Mouse (Mus musculus): Measurements from ENCODE around the gene Plpp1. TPM values are rescaled to one million over a fixed set of nuclear protein-coding genes. Genes with fewer than 3 reads are reported as not detected.

Gene Plpp1
- polyA plus RNA-seq, 1 experiment from 2014 or later, result 61.9 TPM

DNA sequence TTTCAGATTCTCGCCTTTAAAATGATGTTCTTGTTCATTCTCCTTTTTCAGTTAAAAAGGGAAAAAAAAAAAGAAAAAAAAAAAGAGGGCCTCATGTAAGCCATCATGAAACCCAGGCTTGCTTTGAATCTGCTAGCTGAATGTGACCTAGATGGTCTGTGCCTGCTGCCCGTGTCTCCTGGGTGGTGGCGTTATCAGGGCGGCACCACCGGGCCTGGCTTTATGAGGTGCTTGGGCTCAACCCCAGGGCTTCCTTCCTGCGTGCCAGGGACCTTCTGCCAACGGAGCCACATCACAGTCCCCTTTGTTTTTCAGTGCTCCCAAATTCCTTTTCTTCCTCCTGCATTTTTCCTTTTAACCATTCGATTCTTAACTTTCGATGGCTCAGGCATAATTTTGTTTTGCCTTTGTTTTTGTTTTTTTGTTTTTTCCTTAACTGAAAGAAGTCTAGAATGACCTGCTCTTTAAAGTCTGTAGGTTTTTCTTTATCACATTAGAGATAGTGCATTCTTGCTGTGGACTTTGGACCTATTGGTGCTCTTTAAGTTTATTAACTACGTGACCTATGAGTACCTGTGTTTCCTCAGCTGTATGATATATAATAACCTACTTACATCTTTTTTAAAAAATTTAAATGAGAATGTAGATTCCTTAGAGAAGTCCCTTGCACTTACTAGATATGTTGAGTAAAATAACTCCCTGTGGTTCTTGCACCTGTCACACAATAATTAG is 7.5 kb downstream of the Plpp1 start:
- Histone ChIP-seq H3K9me3 (ENCODE audit: control insufficient read depth, low read length) (no peaks in the 10 kb centered on the region), H3K4me3 (ENCODE audit: low read length) (no peak overlapping the region), H3K27me3 (ENCODE audit: control insufficient read depth, insufficient read depth, low read length) (no peaks in the 10 kb centered on the region), H3K36me3 (ENCODE audit: control insufficient read depth, insufficient read depth, low read length) (peaks cover 15% of the 10 kb centered on the region; the same call in 1 of the 2 replicates), H3K27ac (ENCODE audit: low read depth, low read length) (no peak overlapping the region), H3K9ac (ENCODE audit: low read depth, low read length) (no peak overlapping the region), H3K4me2 (replicated peaks; ENCODE audit: low read depth, low read length) (no peak overlapping the region), H3K4me1 (ENCODE audit: control insufficient read depth, insufficient read depth, low read length) (peaks cover 11% of the 10 kb centered on the region)
- ATAC-seq (ENCODE audit: low FRiP score, low TSS enrichment), result no peak
- WGBS, result 87% methylated on average over 10 of the region's 10 CpGs

GRCm38 (mm10) chr13:112809504-112810247 is 9.1 kb downstream of the Plpp1 start:
- Histone ChIP-seq H3K4me1 (ENCODE audit: control insufficient read depth, insufficient read depth, low read length) (peaks cover 11% of the 10 kb centered on the region), H3K4me2 (replicated peaks; ENCODE audit: low read depth, low read length) (no peak overlapping the region), H3K9me3 (ENCODE audit: control insufficient read depth, low read length) (no peaks in the 10 kb centered on the region), H3K27me3 (ENCODE audit: control insufficient read depth, insufficient read depth, low read length) (no peaks in the 10 kb centered on the region), H3K27ac (ENCODE audit: low read depth, low read length) (no peak overlapping the region), H3K4me3 (ENCODE audit: low read length) (no peak overlapping the region), H3K9ac (ENCODE audit: low read depth, low read length) (no peak overlapping the region), H3K36me3 (ENCODE audit: control insufficient read depth, insufficient read depth, low read length) (peaks cover 15% of the 10 kb centered on the region; the same call in 1 of the 2 replicates)
- WGBS, result 66% methylated on average over 7 of the region's 7 CpGs
- no peak for ATAC-seq (ENCODE audit: low FRiP score, low TSS enrichment)

- WGBS, result 47% methylated on average over 4 of the region's 4 CpGs
- peak; percentile 64 for ATAC-seq (ENCODE audit: low FRiP score, low TSS enrichment)
Measured at GRCm38 (mm10) chr13:112810248-112810645, 9.7 kb downstream of the Plpp1 start.

DNA sequence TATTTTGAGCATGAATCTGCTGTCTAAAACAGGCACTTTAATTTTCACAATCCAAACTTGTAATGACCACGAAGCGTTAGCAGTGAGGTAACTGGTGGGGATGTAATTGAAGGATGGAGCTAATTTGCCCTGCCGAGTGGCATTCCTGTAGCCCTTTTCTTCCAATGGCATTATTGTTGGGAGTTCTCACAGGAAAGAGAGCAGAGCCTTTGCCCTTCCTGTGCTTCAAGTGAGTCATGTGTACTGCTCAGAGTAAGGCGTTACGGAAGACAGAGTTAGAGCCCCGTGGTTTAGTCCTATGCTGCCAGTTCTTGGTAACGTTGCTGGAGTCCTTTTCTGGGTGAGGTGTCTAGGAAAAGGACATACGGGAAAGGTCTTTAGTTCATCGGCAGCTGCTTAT is 10.2 kb downstream of the Plpp1 start:
- Histone ChIP-seq H3K4me2 (replicated peaks; ENCODE audit: low read depth, low read length) (no peak overlapping the region), H3K36me3 (ENCODE audit: control insufficient read depth, insufficient read depth, low read length) (peaks cover 9% of the 10 kb centered on the region; the same call in 1 of the 2 replicates), H3K4me3 (ENCODE audit: low read length) (no peak overlapping the region), H3K27me3 (ENCODE audit: control insufficient read depth, insufficient read depth, low read length) (no peaks in the 10 kb centered on the region), H3K9ac (ENCODE audit: low read depth, low read length) (no peak overlapping the region), H3K27ac (ENCODE audit: low read depth, low read length) (no peak overlapping the region), H3K4me1 (ENCODE audit: control insufficient read depth, insufficient read depth, low read length) (peaks cover 11% of the 10 kb centered on the region), H3K9me3 (ENCODE audit: control insufficient read depth, low read length) (no peaks in the 10 kb centered on the region)
- ATAC-seq (ENCODE audit: low FRiP score, low TSS enrichment), result no peak
- WGBS, result 46% methylated on average over 9 of the region's 9 CpGs

More at GRCm38 (mm10) chr13:112810248-112810645, 9.7 kb downstream of the Plpp1 start:
- H3K4me1 ChIP-seq (ENCODE audit: control insufficient read depth, insufficient read depth, low read length), result peaks cover 11% of the 10 kb centered on the region
- no peak overlapping the region for H3K4me3 ChIP-seq (ENCODE audit: low read length)
- no peak overlapping the region for H3K9ac ChIP-seq (ENCODE audit: low read depth, low read length)
- H3K27me3 ChIP-seq (ENCODE audit: control insufficient read depth, insufficient read depth, low read length), result no peaks in the 10 kb centered on the region
- H3K9me3 ChIP-seq (ENCODE audit: control insufficient read depth, low read length), result no peaks in the 10 kb centered on the region
- no peak overlapping the region for H3K27ac ChIP-seq (ENCODE audit: low read depth, low read length)
- H3K4me2 ChIP-seq (replicated peaks; ENCODE audit: low read depth, low read length), result no peak overlapping the region
- peaks cover 14% of the 10 kb centered on the region; the same call in 1 of the 2 replicates for H3K36me3 ChIP-seq (ENCODE audit: control insufficient read depth, insufficient read depth, low read length)

- no peaks in the 10 kb centered on the region for H3K27me3 ChIP-seq (ENCODE audit: control insufficient read depth, insufficient read depth, low read length)
- ATAC-seq (ENCODE audit: low FRiP score, low TSS enrichment), result no peak
- no peak overlapping the region for H3K27ac ChIP-seq (ENCODE audit: low read depth, low read length)
- H3K4me3 ChIP-seq (ENCODE audit: low read length), result no peak overlapping the region
- H3K4me2 ChIP-seq (replicated peaks; ENCODE audit: low read depth, low read length), result no peak overlapping the region
- WGBS, result 86% methylated on average over 8 of the region's 8 CpGs
- H3K9me3 ChIP-seq (ENCODE audit: control insufficient read depth, low read length), result no peaks in the 10 kb centered on the region
- H3K4me1 ChIP-seq (ENCODE audit: control insufficient read depth, insufficient read depth, low read length), result peaks cover 11% of the 10 kb centered on the region
- no peak overlapping the region for H3K9ac ChIP-seq (ENCODE audit: low read depth, low read length)
- no peaks in the 10 kb centered on the region; the same call in 1 of the 2 replicates for H3K36me3 ChIP-seq (ENCODE audit: control insufficient read depth, insufficient read depth, low read length)
Measured at GRCm38 (mm10) chr13:112811708-112812403, 11.3 kb downstream of the Plpp1 start.

GRCm38 (mm10) chr13:112815996-112816395 is 15.4 kb downstream of the Plpp1 start:
- Histone ChIP-seq H3K4me1 (ENCODE audit: control insufficient read depth, insufficient read depth, low read length) (peaks cover 2% of the 10 kb centered on the region), H3K9me3 (ENCODE audit: control insufficient read depth, low read length) (no peaks in the 10 kb centered on the region), H3K9ac (ENCODE audit: low read depth, low read length) (no peak overlapping the region), H3K27ac (ENCODE audit: low read depth, low read length) (no peak overlapping the region), H3K4me3 (ENCODE audit: low read length) (no peak overlapping the region), H3K4me2 (replicated peaks; ENCODE audit: low read depth, low read length) (no peak overlapping the region), H3K36me3 (ENCODE audit: control insufficient read depth, insufficient read depth, low read length) (no peaks in the 10 kb centered on the region), H3K27me3 (ENCODE audit: control insufficient read depth, insufficient read depth, low read length) (no peaks in the 10 kb centered on the region)
- no peak for ATAC-seq (ENCODE audit: low FRiP score, low TSS enrichment)
- WGBS, result 94% methylated on average over 3 of the region's 3 CpGs

DNA sequence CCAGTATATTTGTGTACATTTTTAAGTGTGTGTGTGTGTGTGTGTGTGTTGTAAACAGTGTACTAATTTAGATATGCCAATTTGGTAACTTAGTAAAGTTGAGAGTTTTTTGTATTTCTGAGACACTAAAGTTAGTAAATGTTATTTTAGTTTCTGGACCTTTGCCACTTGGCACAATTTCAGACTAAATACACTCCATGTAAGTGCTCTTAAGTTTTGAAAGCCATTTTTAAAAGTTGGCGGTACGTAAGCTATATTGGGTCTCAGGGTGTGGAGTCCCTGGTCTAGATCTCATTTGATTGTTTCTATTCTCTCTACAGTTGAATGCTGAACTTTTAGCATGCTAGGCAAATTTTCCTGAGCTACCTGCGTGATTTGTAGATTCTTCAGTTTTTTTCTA is 17.5 kb downstream of the Plpp1 start:
- H3K4me3 ChIP-seq (ENCODE audit: low read length), result no peak overlapping the region
- no peak for ATAC-seq (ENCODE audit: low FRiP score, low TSS enrichment)
- no peak overlapping the region for H3K4me2 ChIP-seq (replicated peaks; ENCODE audit: low read depth, low read length)
- no peak overlapping the region for H3K9ac ChIP-seq (ENCODE audit: low read depth, low read length)
- no peaks in the 10 kb centered on the region for H3K27me3 ChIP-seq (ENCODE audit: control insufficient read depth, insufficient read depth, low read length)
- H3K9me3 ChIP-seq (ENCODE audit: control insufficient read depth, low read length), result no peaks in the 10 kb centered on the region
- H3K27ac ChIP-seq (ENCODE audit: low read depth, low read length), result no peak overlapping the region
- H3K4me1 ChIP-seq (ENCODE audit: control insufficient read depth, insufficient read depth, low read length), result no peaks in the 10 kb centered on the region
- no peaks in the 10 kb centered on the region for H3K36me3 ChIP-seq (ENCODE audit: control insufficient read depth, insufficient read depth, low read length)
- WGBS, result 79% methylated on average over 3 of the region's 3 CpGs

DNA sequence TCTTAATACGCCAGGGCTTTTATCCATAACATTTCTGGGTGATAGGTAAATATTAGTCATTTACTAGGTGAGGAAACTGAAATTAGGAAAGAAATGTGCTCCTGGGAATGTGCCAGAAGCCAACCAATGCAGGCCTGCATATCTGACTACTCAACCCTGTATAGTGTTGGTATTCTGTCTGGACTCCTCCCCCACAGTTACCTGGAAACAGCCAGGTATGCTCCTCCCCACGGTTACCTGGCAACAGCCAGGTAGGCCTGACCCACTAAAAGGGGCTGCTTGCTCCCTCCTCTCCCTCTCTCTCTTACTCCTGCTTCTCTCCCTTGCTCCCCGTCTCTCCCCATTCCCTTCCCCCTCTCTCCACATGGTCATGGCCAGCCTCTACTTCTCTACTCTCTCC is 21.8 kb downstream of the Plpp1 start:
- 69% methylated on average over 3 of the region's 3 CpGs for WGBS
- no peaks in the 10 kb centered on the region for H3K9me3 ChIP-seq (ENCODE audit: control insufficient read depth, low read length)
- H3K4me2 ChIP-seq (replicated peaks; ENCODE audit: low read depth, low read length), result no peak overlapping the region
- H3K27ac ChIP-seq (ENCODE audit: low read depth, low read length), result no peak overlapping the region
- ATAC-seq (ENCODE audit: low FRiP score, low TSS enrichment), result peak; percentile 43; the same call in 1 of the 2 replicates
- H3K27me3 ChIP-seq (ENCODE audit: control insufficient read depth, insufficient read depth, low read length), result no peaks in the 10 kb centered on the region
- no peaks in the 10 kb centered on the region for H3K4me1 ChIP-seq (ENCODE audit: control insufficient read depth, insufficient read depth, low read length)
- H3K36me3 ChIP-seq (ENCODE audit: control insufficient read depth, insufficient read depth, low read length), result no peaks in the 10 kb centered on the region
- H3K4me3 ChIP-seq (ENCODE audit: low read length), result no peak overlapping the region
- no peak overlapping the region for H3K9ac ChIP-seq (ENCODE audit: low read depth, low read length)
